Mouse (Mus musculus) thymus, postnatal 0 days (tissue): ENCODE results near the gene Cd151. TPM values are rescaled to one million over a fixed set of nuclear protein-coding genes. Genes with fewer than 3 reads are reported as not detected.

ENCODE experiments used
- DNase-seq: peaks from one replicate; pipeline ENCODE4 v3.0.0-alpha.2; 2015; ENCODE audit warnings: low spot score
- polyA plus RNA-seq: library from polyadenylated mRNA; unstranded; fragments of >200 nt; fragmentation: Nextera tagmentation; extraction: Ambion mirVana; gene quantifications from 2 replicates; pipeline ENCODE4 v1.2.1, GENCODE M21; 2015

Cd151 gene
- polyA plus RNA-seq, 1 experiment from 2014 or later, result 11.7 TPM

DNA sequence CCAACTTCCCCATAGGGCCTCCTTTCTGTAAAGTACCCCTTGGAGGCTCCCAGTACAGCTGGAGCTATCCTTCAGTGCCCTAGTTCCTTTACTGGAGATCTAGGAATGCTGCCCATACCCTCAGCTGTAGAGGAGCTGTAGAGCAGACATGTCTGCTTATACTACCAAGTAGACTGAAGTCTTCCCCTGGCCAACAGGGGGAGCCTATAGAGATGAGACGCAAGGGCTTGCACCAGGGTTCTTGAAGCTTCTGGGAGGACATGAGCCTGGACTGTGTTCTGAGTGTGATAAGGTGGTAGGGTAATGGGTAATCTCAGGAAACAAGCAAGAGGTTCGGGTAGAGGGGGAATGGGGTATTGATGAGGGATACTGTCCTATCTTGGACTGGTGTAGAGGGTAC, 24.0 kb downstream of the Cd151 start:
- peak; percentile 34 for DNase-seq

DNA sequence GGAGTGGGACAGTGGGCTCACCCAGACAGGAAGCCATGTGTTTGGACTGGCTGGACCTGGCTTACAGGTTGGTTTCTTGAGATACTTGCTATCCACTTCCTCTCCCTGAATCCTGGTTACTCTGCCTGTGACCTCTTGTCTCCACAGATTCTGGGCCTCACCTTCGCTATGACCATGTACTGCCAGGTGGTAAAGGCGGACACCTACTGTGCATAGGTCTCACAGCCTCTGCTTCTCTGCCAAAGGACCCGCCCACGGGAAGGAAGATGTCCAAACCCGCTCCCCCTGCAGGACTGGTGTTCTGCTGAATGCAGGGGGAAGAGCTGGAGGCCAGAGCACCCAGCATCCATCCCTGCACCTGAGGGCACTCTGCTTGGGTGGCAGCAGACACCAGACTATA, 25.5 kb downstream of the Cd151 start:
- no peak for DNase-seq

DNA sequence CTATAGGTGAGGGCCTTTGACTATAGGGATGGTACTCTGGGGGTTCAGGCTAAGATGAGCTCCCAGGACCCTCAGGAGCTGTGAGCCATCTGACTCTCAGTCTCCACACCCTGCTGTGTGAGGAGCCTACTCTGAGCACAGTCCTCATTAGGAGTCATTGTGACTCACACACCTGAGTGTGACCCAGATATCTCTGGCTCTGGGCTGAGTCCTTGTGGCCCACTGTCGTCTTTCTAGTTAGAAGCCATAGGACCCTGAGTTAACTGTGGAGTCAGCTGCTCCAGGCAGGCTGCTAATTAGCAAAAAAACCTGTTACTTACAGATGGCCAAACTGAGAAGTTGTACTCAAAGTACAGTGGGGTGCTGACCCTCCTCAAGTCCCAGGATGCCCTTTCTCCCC, 26.5 kb downstream of the Cd151 start:
- DNase-seq, result no peak

DNA sequence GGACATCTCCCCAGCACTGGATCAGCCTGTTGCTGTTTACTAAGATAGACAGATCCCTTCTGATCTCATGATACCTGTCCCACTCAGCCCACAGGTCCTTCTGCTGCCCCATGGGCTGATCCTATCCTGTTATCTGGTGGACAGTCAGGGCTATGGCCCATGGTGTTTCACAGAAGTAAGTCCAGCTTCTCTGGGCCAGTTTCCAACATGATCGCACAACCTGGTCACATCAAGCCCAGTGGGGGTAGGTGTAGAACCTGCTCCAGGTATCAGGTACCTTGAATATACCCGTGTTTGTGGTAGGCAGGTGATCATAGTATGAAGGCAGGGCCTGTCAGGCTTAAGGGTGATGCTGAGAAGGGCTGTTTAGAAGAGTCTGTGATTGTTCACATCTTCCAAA, 28.2 kb downstream of the Cd151 start:
- DNase-seq, result no peak

DNA sequence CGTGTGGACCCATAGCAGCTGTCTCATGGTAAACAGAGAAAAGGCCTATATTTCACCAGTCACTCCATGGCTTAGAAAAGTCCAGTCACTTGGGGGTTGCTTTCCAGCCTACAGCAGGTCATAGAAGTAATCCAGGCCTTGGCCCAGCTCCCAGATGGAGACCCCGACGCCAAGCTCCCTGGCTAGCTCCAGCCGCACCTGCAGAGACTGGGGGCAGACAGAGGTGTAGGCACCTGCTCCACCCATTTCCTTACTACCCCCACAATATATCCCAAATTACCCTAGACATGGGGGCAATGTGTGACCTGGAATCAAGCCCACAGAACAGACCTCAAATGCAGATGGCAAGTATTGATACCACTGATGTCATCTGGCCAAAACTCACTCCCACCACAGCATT, 28.7 kb downstream of the Cd151 start:
- DNase-seq, result no peak

DNA sequence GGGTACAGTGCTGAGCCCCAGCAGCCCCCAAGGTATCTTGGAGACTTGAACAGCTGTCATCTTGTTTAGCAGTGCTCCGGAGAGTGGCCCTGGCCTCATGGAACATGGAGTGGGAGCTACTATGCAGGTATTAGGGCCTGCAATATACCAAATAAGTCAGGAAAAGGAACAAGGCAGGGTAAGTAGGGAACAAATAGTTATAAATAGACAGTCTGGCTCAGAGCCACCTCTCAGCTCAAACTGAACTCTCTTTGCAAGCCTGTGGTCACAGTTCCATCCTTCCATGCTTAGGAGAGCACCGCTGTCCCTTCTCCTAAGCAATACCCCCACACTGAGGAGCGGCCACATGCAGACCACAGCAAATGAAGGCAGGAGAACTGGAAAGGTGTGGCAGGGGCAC, 30.4 kb downstream of the Cd151 start:
- DNase-seq, result no peak

DNA sequence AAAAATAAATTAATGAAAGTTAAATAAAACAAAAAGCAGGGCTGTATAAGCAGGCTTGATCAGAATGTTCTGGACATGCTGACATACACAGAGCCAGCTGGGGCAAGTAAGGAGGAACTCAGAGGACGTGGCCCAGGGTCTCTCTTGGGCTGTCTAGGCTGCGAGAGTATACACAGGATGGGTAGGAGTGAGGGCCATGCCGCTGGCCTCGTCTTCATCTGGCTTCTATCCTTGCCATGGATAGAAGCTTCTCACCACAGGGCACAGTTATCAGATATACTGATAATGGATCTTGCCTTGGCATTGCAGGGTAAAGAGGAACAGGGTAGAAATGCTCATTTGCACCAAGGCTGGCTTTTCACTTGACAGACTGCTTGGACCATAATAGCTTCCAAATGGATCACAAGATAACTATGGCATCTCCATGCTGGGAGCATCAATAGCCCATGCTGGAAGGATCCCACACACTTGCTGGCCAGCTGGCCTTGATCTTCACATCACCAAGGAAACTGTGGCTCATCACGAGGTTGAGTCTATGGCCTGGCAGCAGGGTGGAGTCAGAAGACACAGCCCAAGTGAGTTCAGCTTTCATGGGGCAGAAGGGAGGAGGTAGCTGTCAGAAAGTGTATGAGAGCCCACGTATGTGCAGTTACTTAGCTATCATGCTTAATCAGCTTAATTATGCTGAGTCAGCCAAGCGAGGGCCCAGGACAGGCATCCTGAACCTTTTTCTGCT, 34.8 kb downstream of the Cd151 start:
- DNase-seq, result no peak

DNA sequence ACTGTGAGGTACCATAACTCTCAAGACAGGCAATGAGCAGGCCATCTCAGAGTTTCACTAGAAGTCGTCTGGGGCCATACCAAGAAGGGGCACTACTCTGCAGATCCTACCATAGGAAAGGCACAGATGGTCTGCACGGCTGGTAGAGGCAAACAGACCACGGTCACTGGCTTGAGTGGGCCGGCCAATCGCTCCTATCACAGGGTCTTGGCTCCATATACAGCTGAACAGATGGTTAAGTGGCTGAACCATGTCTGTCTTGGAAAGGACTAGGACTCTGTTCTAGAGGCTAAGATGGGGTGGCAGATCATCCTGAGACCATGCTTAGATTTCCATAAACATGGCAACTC, 35.3 kb downstream of the Cd151 start:
- DNase-seq, result no peak

DNA sequence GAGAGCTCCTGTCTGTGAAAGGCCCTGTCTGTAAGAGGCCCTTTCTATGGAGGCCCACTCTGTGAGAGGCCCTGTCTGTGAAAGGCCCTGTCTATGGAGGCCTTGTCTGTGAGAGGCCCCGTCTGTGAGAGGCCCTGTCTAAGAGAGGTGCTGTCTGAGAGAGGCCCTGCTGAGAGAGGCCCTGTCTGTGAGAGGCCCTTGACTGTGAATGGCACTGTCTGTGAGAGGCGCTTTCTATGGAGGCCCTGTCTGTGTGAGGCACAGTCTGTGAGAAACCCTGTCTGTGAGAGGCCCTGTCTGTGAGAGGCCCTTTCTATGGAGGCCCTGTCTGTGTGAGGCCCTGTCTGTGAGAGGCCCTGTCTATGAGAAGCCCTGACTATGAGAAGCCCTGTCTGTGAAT, 39.1 kb downstream of the Cd151 start:
- no peak for DNase-seq

DNA sequence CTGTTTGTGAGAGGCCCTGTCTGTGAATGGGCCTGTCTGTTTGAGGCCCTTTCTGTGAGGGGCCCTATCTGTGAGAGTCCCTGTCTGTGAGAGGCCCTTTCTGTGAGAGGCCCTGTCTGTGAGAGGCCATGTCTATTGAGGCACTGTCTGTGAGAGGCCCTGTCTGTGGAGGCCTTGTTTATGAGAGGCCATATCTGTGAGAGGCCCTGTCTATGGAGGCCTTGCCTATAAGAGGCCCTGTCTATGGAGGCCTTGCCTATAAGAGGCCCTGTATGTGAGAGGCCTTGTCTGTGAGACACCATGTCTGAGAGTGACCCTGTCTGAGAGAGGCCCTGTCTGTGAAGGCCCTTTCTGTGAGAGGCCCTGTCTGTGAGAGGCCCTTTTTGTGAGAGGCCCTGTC, 41.0 kb downstream of the Cd151 start:
- DNase-seq, result no peak

DNA sequence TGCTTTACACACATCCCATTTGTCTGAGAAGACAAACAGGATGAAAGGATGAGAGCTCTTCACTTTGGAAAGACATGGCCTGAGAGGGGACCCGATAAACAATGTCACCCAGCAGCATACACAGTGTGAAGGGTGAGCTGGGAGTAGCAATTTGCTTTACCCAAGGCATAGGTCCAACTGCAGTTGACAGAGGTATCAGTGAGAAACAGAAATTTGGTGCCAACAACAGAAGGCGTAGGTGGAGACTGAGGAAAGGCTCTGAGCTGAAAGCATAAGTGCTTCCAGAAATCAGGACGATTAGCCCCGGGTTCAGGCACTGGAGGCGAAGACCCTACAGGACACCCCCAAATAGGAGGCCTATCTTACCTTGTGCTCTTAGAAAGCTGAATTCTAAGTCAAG, 43.0 kb downstream of the Cd151 start:
- DNase-seq, result no peak

DNA sequence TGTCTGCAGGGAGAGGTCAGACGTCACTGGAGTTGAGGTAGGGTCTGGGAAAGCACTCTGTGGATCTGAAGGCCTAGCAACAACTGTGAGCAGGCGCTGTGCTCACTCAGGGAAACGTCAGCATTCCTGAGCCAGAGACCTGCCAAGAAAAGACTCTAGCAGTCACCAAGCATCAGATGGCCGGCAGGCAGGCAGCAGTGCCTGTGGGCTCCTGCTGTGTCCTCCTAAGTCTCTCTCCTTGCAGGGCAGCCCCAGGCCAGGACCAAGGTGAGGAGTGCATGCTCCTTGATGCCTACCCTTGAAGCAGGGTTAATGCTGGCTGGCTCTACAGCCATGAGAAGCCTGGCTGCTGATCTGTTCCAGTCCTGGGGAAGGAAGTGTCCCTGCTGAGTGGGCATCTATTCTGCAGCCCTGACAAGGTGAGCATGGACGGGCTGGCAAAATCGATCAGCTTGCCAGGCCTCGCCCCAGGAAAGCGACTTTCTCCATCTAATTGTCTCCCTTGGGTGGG, 43.5 kb downstream of the Cd151 start:
- DNase-seq, result no peak

DNA sequence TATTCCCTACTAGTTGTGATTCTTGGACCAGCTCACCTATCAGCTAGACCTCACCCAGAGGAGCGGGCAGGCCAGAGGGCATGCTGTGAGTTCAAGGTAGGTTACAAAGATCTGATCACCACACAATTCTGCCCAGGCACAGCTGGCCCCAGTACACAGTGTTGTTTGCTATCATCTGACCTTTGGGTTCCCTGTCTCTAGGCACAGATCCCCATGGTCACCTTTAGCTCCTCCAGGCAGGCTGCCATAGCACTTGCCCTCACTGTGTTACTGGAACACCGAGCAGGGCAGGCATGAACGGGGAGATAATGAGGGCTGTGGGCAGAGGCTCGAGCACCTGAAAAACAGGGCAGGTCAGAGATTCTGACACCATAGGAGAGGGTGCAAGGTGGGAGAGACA, 50.4 kb downstream of the Cd151 start:
- DNase-seq, result no peak

DNA sequence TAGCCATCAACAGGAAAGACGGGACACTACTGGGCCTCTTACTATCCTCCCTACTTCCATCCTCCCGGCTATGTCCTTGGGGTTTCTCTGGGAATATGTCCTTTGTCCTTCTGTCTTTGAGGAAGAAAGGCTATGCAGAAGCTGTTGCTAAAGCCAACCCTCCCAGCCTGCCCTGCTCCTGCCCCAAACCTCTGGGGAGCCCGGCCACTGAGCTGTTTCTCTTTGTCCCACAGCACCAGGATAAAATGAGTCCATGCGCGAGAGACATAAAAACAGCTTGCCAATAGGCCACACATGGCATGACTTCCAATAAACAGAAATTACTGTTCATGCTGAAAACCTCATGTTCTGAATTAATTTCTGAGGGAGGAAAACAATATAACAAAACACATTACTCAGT, 51.1 kb downstream of the Cd151 start:
- DNase-seq, result no peak

DNA sequence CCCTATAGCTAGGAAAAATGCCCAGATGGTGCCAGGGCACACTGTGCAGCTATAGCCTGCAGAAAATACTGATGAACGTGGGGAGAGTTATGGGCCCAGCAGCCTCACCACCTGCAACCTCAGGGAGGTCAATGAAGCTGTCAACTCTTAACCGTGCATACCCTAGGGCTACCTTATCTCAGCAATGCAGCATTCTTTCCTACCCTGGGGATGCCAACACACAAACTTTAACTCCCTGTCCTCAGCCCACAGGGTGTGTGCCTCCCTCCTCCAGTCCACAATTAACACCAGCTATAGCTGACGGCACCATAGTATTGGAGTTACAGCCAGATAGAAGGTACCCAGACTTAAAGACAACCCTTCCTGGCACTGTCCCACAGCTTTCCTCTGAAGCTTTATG, 51.7 kb downstream of the Cd151 start:
- DNase-seq, result no peak

DNA sequence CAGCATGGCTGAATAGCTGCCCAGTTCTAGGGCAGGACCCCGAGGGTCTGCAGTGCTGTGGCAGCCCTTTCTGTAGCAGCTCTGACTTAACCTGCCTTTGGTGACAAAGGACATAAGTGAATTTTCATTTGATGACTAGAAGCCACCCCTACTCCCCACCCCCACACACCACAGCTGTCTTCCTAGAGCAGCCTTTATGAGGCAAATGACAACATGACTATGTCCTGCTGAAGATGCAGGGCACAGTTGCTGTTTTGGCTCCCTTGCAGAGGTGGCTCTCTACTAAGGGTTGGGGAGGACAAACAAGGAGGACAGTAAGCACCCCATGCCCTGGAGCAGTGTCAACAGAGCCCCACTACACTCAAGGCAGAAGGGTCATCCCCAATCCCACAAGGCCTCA, 52.6 kb downstream of the Cd151 start:
- no peak for DNase-seq

Other genes with a start within 250 kb of the Cd151 start
- 63.0 and 67.4 TPM in 2 replicates for gene Phrf1, start 238.6 kb upstream of the Cd151 start, polyA plus RNA-seq
- 46.6 and 46.7 TPM in 2 replicates for gene Irf7, start 200.9 kb upstream of the Cd151 start, polyA plus RNA-seq
- 0.42 and 0.73 TPM in 2 replicates for gene Cdhr5, start 190.6 kb upstream of the Cd151 start, polyA plus RNA-seq
- 3.9 and 5.0 TPM in 2 replicates for gene Sct, start 188.3 kb upstream of the Cd151 start, polyA plus RNA-seq
- gene Drd4, start 175.4 kb upstream of the Cd151 start, polyA plus RNA-seq, result 0.33 and 0.40 TPM in 2 replicates
- 25.6 and 27.6 TPM in 2 replicates for gene Deaf1, start 139.7 kb upstream of the Cd151 start, polyA plus RNA-seq
- 43.0 and 45.6 TPM in 2 replicates for gene Tmem80, start 139.7 kb upstream of the Cd151 start, polyA plus RNA-seq
- gene Eps8l2, start 128.5 kb upstream of the Cd151 start, polyA plus RNA-seq, result 8.1 and 10.4 TPM in 2 replicates
- gene Taldo1, start 75.2 kb upstream of the Cd151 start, polyA plus RNA-seq, result 379 and 423 TPM in 2 replicates
- 52.1 and 53.8 TPM in 2 replicates for gene Gatd1, start 53.3 kb upstream of the Cd151 start, polyA plus RNA-seq
- 0.24 and 0.26 TPM in 2 replicates for gene Cend1, start 37.9 kb upstream of the Cd151 start, polyA plus RNA-seq
- 19.0 and 19.1 TPM in 2 replicates for gene Slc25a22, start 29.5 kb upstream of the Cd151 start, polyA plus RNA-seq
- gene Pidd1, start 23.4 kb upstream of the Cd151 start, polyA plus RNA-seq, result 13.2 and 14.2 TPM in 2 replicates
- gene Rplp2, start 20.0 kb upstream of the Cd151 start, polyA plus RNA-seq, result 2,028 and 2,062 TPM in 2 replicates
- 49.2 and 50.5 TPM in 2 replicates for gene Pnpla2, start 12.2 kb upstream of the Cd151 start, polyA plus RNA-seq
- 6.1 and 8.9 TPM in 2 replicates for gene Cracr2b, start 6.3 kb upstream of the Cd151 start, polyA plus RNA-seq
- 73.5 and 85.3 TPM in 2 replicates for gene Polr2l, start 7.7 kb downstream of the Cd151 start, polyA plus RNA-seq
- gene Tspan4, start 7.8 kb downstream of the Cd151 start, polyA plus RNA-seq, result 24.7 and 28.5 TPM in 2 replicates
- 20.3 and 25.4 TPM in 2 replicates for gene Chid1, start 72.5 kb downstream of the Cd151 start, polyA plus RNA-seq
- gene Ap2a2, start 94.8 kb downstream of the Cd151 start, polyA plus RNA-seq, result 39.4 and 40.1 TPM in 2 replicates
- gene Muc6, start 187.9 kb downstream of the Cd151 start, polyA plus RNA-seq, result 0.09 and 0.13 TPM in 2 replicates
- 0.17 and 0.27 TPM in 2 replicates for gene Muc2, start 222.9 kb downstream of the Cd151 start, polyA plus RNA-seq